Mouse (Mus musculus) frontal cortex, postnatal 10 days (tissue): ENCODE data around the gene Nanog.

Experiments used
- DNase-seq, 2 experiments: peaks; one replicate each; pipeline ENCODE4 v3.0.0; 2022; ENCODE audit warnings: low spot score in 2 of 2, mixed read lengths in 1 of 2

The Nanog gene

DNA sequence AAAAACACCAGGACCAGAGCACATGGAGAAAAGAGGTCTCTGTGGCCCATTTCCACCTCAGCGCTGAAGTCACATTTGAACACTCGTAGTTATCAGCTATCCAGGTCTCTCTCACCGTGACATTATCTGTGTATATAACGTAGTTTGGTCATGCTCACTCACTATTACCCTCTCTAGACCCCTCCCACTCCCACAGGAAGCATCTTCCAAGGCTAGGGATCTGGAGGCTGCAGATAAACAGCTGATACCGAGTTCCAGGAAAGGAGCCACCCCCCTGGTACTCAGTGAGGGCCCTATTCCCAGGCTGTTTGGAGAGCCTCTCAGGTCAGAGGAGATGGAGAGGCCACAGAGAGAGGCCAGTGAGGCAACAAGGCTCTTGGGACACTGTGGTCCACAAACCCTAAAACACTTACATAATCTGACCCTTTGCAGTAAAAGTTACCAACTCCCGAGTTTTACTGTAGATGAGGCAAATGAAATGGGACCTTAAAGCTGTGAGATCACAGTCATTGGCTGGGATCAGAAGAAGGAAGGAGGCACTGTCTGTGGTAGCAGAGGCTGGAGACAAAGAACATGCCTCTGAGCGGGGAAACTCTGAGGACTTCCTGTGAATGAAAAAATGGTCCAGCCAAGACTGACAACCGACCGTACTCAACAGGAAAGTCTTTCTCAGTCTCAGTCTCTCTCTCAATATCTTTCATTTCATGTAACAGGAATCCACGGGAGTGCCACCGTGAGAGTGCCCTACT, 55.8 kb downstream of the Nanog start:
- no peak for DNase-seq

DNA sequence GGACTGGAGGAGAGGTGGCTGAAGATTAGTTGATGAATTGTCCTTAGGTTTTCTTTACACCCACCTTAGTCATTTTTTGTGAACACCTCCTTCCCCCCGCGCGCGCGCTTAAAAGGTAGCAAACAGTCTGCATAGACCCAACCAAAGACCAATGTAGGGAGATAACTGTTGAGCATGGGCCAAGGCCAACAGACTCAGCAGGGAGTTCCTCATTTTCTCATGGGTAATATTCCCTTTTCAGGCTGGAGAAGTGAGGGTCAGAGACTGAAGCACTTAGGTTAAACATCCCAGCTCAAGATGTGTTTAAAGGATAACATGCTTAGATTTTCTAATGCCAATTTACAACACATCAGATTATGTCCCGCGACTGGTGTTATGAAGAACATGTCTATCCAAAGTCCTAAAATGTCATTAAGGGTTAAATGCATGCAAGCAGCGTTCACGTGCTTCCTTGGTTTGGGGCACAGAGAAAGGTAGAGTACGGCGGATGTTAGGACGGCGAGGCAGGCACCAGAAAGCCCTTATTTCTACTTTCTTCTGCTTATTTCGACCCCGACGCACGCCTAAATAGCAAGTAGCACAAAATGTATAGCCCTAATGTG, 56.7 kb downstream of the Nanog start:
- no peak for DNase-seq
